Mouse (Mus musculus) liver, embryonic 14.5 days (tissue): ENCODE data around the gene Ptprd.

Experiments used
- CTCF ChIP-seq: IDR thresholded peaks from 2 replicates; pipeline ENCODE4 v1.5.1; 2016; ENCODE audit warnings: antibody characterized with exemption, low read depth, control low read depth
- EP300 ChIP-seq: IDR thresholded peaks from 2 replicates; pipeline ENCODE4 v1.6.1; 2016; ENCODE audit warnings: antibody characterized with exemption, low read depth

DNA sequence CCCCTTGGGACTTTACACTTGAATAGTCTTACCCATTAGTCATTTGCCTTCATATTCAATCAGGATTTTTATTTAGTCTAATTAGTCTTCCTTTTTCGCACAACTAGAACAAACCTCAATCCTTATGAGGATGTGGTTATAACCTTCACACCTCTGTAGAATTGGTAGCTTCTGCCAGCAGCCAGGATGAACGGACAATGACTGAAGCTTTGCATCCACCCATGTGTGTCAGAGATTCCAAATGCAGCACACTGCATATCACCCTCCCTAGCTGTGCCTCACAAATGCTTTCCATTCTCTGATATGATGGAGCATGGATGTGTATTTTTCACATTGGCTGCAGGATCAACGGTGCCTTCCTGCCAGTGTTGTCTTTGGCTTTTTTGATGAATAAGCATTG is 1898.0 kb downstream of the Ptprd start:
- TF ChIP-seq EP300 (no peak), CTCF (no peak)
